Mouse (Mus musculus): ENCODE results near the gene Maf. TPM values are rescaled to one million over a fixed set of nuclear protein-coding genes. Genes with fewer than 3 reads are reported as not detected.

The Maf gene
- polyA plus RNA-seq, 1 experiment from 2014 or later, result 2.4 TPM

GRCm38 (mm10) chr8:115709931-115710330 lies 2.3 kb upstream of the Maf start:
- Histone ChIP-seq H3K9ac (ENCODE audit: low read depth, low read length) (no peak overlapping the region), H3K27me3 (ENCODE audit: control insufficient read depth, insufficient read depth, low read depth, low read length) (peaks cover 38% of the 10 kb centered on the region), H3K4me1 (ENCODE audit: control insufficient read depth, low read depth, low read length) (no peaks in the 10 kb centered on the region; the same call in 1 of the 2 replicates), H3K36me3 (ENCODE audit: control insufficient read depth, insufficient read depth) (no peaks in the 10 kb centered on the region), H3K4me3 (ENCODE audit: low read depth, low read length) (no peak overlapping the region), H3K9me3 (replicated peaks; ENCODE audit: control insufficient read depth, low read length) (no peaks in the 10 kb centered on the region), H3K4me2 (ENCODE audit: low read depth, low read length) (no peak overlapping the region), H3K27ac (ENCODE audit: low read length) (no peak overlapping the region)
- 40% methylated on average over 8 of the region's 8 CpGs for WGBS (ENCODE audit: insufficient replicate concordance)
- ATAC-seq (ENCODE audit: low read depth), result no peak

- H3K4me1 ChIP-seq (ENCODE audit: control insufficient read depth, low read depth, low read length), result no peaks in the 10 kb centered on the region; the same call in 1 of the 2 replicates
These were observed 1.6 kb upstream of the Maf start for GRCm38 (mm10) chr8:115708936-115709780.

GRCm38 (mm10) chr8:115706861-115707730 lies 498 bp downstream of the Maf start:
- Histone ChIP-seq H3K9me3 (replicated peaks; ENCODE audit: control insufficient read depth, low read length) (no peaks in the 10 kb centered on the region), H3K9ac (ENCODE audit: low read depth, low read length) (peak overlapping the region; percentile 45; the same call in 1 of the 2 replicates), H3K4me2 (ENCODE audit: low read depth, low read length) (peak overlapping the region; percentile 67), H3K4me3 (ENCODE audit: low read depth, low read length) (peak overlapping the region; percentile 59), H3K36me3 (ENCODE audit: control insufficient read depth, insufficient read depth) (no peaks in the 10 kb centered on the region), H3K4me1 (ENCODE audit: control insufficient read depth, low read depth, low read length) (no peaks in the 10 kb centered on the region; the same call in 1 of the 2 replicates), H3K27me3 (ENCODE audit: control insufficient read depth, insufficient read depth, low read depth, low read length) (peaks cover 40% of the 10 kb centered on the region), H3K27ac (ENCODE audit: low read length) (peak overlapping the region; percentile 63)
- peak; percentile 75 for ATAC-seq (ENCODE audit: low read depth)
- WGBS (ENCODE audit: insufficient replicate concordance), result under 1% methylated on average over 63 of the region's 76 CpGs

More at GRCm38 (mm10) chr8:115708936-115709780, 1.6 kb upstream of the Maf start:
- Histone ChIP-seq H3K27ac (ENCODE audit: low read length) (no peak overlapping the region), H3K36me3 (ENCODE audit: control insufficient read depth, insufficient read depth) (no peaks in the 10 kb centered on the region), H3K4me3 (ENCODE audit: low read depth, low read length) (peak overlapping the region; percentile 9; the same call in 1 of the 2 replicates), H3K9ac (ENCODE audit: low read depth, low read length) (no peak overlapping the region), H3K4me2 (ENCODE audit: low read depth, low read length) (peak overlapping the region; percentile 30), H3K9me3 (replicated peaks; ENCODE audit: control insufficient read depth, low read length) (no peaks in the 10 kb centered on the region), H3K27me3 (ENCODE audit: control insufficient read depth, insufficient read depth, low read depth, low read length) (peaks cover 40% of the 10 kb centered on the region)
- 2% methylated on average over 19 of the region's 19 CpGs for WGBS (ENCODE audit: insufficient replicate concordance)
- no peak for ATAC-seq (ENCODE audit: low read depth)

GRCm38 (mm10) chr8:115706411-115706860 lies 1.2 kb downstream of the Maf start:
- peak overlapping the region; percentile 59 for H3K4me3 ChIP-seq (ENCODE audit: low read depth, low read length)
- 0% methylated on average over 37 of the region's 39 CpGs for WGBS (ENCODE audit: insufficient replicate concordance)
- H3K36me3 ChIP-seq (ENCODE audit: control insufficient read depth, insufficient read depth), result no peaks in the 10 kb centered on the region
- ATAC-seq (ENCODE audit: low read depth), result no peak
- H3K27ac ChIP-seq (ENCODE audit: low read length), result peak overlapping the region; percentile 63
- no peaks in the 10 kb centered on the region for H3K9me3 ChIP-seq (replicated peaks; ENCODE audit: control insufficient read depth, low read length)
- H3K4me2 ChIP-seq (ENCODE audit: low read depth, low read length), result peak overlapping the region; percentile 67
- H3K27me3 ChIP-seq (ENCODE audit: control insufficient read depth, insufficient read depth, low read depth, low read length), result peaks cover 40% of the 10 kb centered on the region
- H3K9ac ChIP-seq (ENCODE audit: low read depth, low read length), result peak overlapping the region; percentile 45
- H3K4me1 ChIP-seq (ENCODE audit: control insufficient read depth, low read depth, low read length), result no peaks in the 10 kb centered on the region; the same call in 1 of the 2 replicates

DNA sequence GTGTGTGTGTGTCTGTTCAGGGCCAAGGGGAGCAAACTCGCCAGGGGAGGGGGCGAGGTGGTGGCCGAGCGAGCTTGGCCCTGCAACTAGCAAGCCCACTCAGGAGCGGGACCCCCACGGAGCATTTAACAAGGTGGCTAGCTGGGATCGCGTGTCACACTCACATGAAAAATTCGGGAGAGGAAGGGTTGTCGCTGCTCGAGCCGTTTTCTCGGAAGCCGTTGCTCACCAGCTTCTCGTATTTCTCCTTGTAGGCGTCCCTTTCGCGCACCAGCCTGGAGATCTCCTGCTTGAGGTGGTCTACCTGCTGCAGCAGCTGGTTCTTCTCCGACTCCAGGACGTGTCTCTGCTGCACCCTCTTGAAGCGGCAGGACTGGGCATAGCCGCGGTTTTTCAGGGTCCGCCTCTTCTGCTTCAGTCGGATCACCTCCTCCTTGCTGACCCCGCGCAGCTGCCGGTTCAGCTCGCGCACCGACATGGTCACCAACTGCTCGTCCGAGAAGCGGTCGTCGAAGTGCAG lies 1.9 kb downstream of the Maf start:
- Histone ChIP-seq H3K9me3 (replicated peaks; ENCODE audit: control insufficient read depth, low read length) (no peaks in the 10 kb centered on the region), H3K27me3 (ENCODE audit: control insufficient read depth, insufficient read depth, low read depth, low read length) (peaks cover 40% of the 10 kb centered on the region), H3K36me3 (ENCODE audit: control insufficient read depth, insufficient read depth) (no peaks in the 10 kb centered on the region), H3K9ac (ENCODE audit: low read depth, low read length) (peak overlapping the region; percentile 39; the same call in 1 of the 2 replicates), H3K4me2 (ENCODE audit: low read depth, low read length) (peak overlapping the region; percentile 67), H3K4me1 (ENCODE audit: control insufficient read depth, low read depth, low read length) (no peaks in the 10 kb centered on the region; the same call in 1 of the 2 replicates), H3K4me3 (ENCODE audit: low read depth, low read length) (peak overlapping the region; percentile 59), H3K27ac (ENCODE audit: low read length) (no peak overlapping the region)
- no peak for ATAC-seq (ENCODE audit: low read depth)
- 2% methylated on average over 36 of the region's 36 CpGs for WGBS (ENCODE audit: insufficient replicate concordance)

DNA sequence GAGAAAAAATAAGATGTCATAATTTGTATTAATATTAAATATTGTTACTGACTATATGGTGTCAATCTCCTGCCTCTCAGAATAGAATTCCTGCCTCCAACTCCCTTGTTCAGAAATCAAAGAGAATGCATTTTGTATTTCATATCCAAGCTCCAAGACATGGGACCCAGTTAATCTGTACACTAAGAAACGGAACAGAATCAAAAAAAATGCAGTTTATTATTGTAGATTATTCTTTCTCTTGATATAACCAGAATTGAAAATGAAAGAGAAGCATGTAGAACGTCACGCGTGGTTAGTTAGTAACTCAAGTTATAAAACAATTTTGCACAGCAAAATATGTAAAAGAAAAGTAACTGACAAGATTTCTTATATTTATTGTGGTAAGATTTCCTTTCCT lies 4.5 kb downstream of the Maf start:
- H3K4me2 ChIP-seq (ENCODE audit: low read depth, low read length), result no peak overlapping the region

DNA sequence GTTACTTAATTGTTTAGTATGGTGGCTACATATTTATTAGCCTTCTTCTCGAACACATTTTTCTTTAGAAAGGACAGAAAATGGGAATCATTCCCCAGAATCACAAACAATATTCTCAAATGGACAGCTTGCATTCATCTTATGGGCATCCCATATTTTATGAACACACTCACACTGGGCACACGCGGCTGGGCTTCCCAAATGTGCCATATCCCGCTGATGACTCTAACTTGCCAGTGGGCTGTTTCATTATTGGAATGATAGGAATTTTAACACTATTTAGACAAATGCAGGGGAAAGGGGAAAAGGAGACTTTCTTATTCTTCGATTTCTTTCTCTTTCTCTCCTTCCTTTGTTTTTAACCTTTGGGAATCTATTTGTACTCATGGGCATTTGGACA lies 6.6 kb downstream of the Maf start:
- H3K27ac ChIP-seq (ENCODE audit: low read length), result no peak overlapping the region

More for the DNA sequence above, 4.5 kb downstream of the Maf start:
- H3K36me3 ChIP-seq (ENCODE audit: control insufficient read depth, insufficient read depth), result no peaks in the 10 kb centered on the region
- no peak overlapping the region for H3K9ac ChIP-seq (ENCODE audit: low read depth, low read length)
- 58% methylated on average over 4 of the region's 4 CpGs for WGBS (ENCODE audit: insufficient replicate concordance)
- no peak for ATAC-seq (ENCODE audit: low read depth)
- peaks cover 32% of the 10 kb centered on the region for H3K27me3 ChIP-seq (ENCODE audit: control insufficient read depth, insufficient read depth, low read depth, low read length)
- H3K27ac ChIP-seq (ENCODE audit: low read length), result no peak overlapping the region
- no peaks in the 10 kb centered on the region for H3K9me3 ChIP-seq (replicated peaks; ENCODE audit: control insufficient read depth, low read length)
- no peaks in the 10 kb centered on the region for H3K4me1 ChIP-seq (ENCODE audit: control insufficient read depth, low read depth, low read length)
- H3K4me3 ChIP-seq (ENCODE audit: low read depth, low read length), result no peak overlapping the region

GRCm38 (mm10) chr8:115699151-115699550 lies 8.4 kb downstream of the Maf start:
- no peaks in the 10 kb centered on the region for H3K4me1 ChIP-seq (ENCODE audit: control insufficient read depth, low read depth, low read length)
- WGBS (ENCODE audit: insufficient replicate concordance), result 42% methylated on average over 5 of the region's 5 CpGs
- ATAC-seq (ENCODE audit: low read depth), result no peak
- no peaks in the 10 kb centered on the region for H3K36me3 ChIP-seq (ENCODE audit: control insufficient read depth, insufficient read depth)
- H3K27me3 ChIP-seq (ENCODE audit: control insufficient read depth, insufficient read depth, low read depth, low read length), result no peaks in the 10 kb centered on the region
- H3K9me3 ChIP-seq (replicated peaks; ENCODE audit: control insufficient read depth, low read length), result no peaks in the 10 kb centered on the region
- H3K4me2 ChIP-seq (ENCODE audit: low read depth, low read length), result no peak overlapping the region
- no peak overlapping the region for H3K9ac ChIP-seq (ENCODE audit: low read depth, low read length)
- no peak overlapping the region for H3K4me3 ChIP-seq (ENCODE audit: low read depth, low read length)
- no peak overlapping the region for H3K27ac ChIP-seq (ENCODE audit: low read length)

More for the DNA sequence above, 6.6 kb downstream of the Maf start:
- no peaks in the 10 kb centered on the region for H3K36me3 ChIP-seq (ENCODE audit: control insufficient read depth, insufficient read depth)
- no peak overlapping the region for H3K4me3 ChIP-seq (ENCODE audit: low read depth, low read length)
- ATAC-seq (ENCODE audit: low read depth), result no peak
- no peak overlapping the region for H3K9ac ChIP-seq (ENCODE audit: low read depth, low read length)
- WGBS (ENCODE audit: insufficient replicate concordance), result 58% methylated on average over 5 of the region's 5 CpGs
- H3K9me3 ChIP-seq (replicated peaks; ENCODE audit: control insufficient read depth, low read length), result no peaks in the 10 kb centered on the region
- peaks cover 11% of the 10 kb centered on the region for H3K27me3 ChIP-seq (ENCODE audit: control insufficient read depth, insufficient read depth, low read depth, low read length)
- no peak overlapping the region for H3K4me2 ChIP-seq (ENCODE audit: low read depth, low read length)
- H3K4me1 ChIP-seq (ENCODE audit: control insufficient read depth, low read depth, low read length), result no peaks in the 10 kb centered on the region
